Mouse (Mus musculus) thymus, postnatal 25 days (tissue): ENCODE data around the gene Lst1.

Experiments used
- DNase-seq: peaks from one replicate; pipeline ENCODE4 v3.0.0; 2022

Lst1 gene

GRCm38 (mm10) chr17:35205380-35205769, 17.1 kb upstream of the Lst1 start:
- DNase-seq = no peak

- peak; percentile 81 for DNase-seq
These were observed 16.5 kb upstream of the Lst1 start, which contains the start of gene Lta for GRCm38 (mm10) chr17:35204494-35205379. TSS of gene Lta (minus strand) at chr17:35205351.

- DNase-seq = no peak
These were observed 14.2 kb upstream of the Lst1 start for GRCm38 (mm10) chr17:35202442-35202841.

- peak; percentile 79 for DNase-seq
These were observed 13.5 kb upstream of the Lst1 start, which contains the start of gene Tnf for GRCm38 (mm10) chr17:35201787-35202186. TSS of gene Tnf (minus strand) at chr17:35202007.

GRCm38 (mm10) chr17:35201128-35201527, 12.9 kb upstream of the Lst1 start:
- DNase-seq = no peak

- DNase-seq = peak; percentile 82
These were observed 12.2 kb upstream of the Lst1 start for GRCm38 (mm10) chr17:35200398-35200797.

GRCm38 (mm10) chr17:35198946-35199345, 10.7 kb upstream of the Lst1 start:
- no peak for DNase-seq

GRCm38 (mm10) chr17:35198029-35198428, 9.8 kb upstream of the Lst1 start:
- DNase-seq = no peak

- DNase-seq = no peak
These were observed 8.9 kb upstream of the Lst1 start for GRCm38 (mm10) chr17:35197126-35197525.

GRCm38 (mm10) chr17:35196321-35196641, 8.0 kb upstream of the Lst1 start:
- DNase-seq = peak; percentile 56

- peak; percentile 98 for DNase-seq
These were observed 7.5 kb upstream of the Lst1 start for GRCm38 (mm10) chr17:35195631-35196320.

GRCm38 (mm10) chr17:35194844-35195630, 6.8 kb upstream of the Lst1 start:
- no peak for DNase-seq

GRCm38 (mm10) chr17:35193881-35194843, 5.9 kb upstream of the Lst1 start, which contains the start of gene Ltb:
TSS of gene Ltb (plus strand) at chr17:35194439.
- DNase-seq = peak; percentile 93

- DNase-seq = no peak
These were observed 4.7 kb upstream of the Lst1 start for GRCm38 (mm10) chr17:35192924-35193323.

- no peak for DNase-seq
These were observed 3.5 kb upstream of the Lst1 start for GRCm38 (mm10) chr17:35191723-35192122.

GRCm38 (mm10) chr17:35190096-35190495, 1.9 kb upstream of the Lst1 start:
- DNase-seq = peak; percentile 70

GRCm38 (mm10) chr17:35189186-35189585, 947 bp upstream of the Lst1 start:
- no peak for DNase-seq

GRCm38 (mm10) chr17:35187345-35187744, 894 bp downstream of the Lst1 start:
- no peak for DNase-seq

- DNase-seq = peak; percentile 79
These were observed 1.6 kb downstream of the Lst1 start for GRCm38 (mm10) chr17:35186681-35187080.

GRCm38 (mm10) chr17:35185639-35186611, 2.3 kb downstream of the Lst1 start:
- DNase-seq = peak; percentile 90

- no peak for DNase-seq
These were observed 8.1 kb downstream of the Lst1 start for GRCm38 (mm10) chr17:35180093-35180492.
